Mouse (Mus musculus) thymus, postnatal 10 days (tissue): ENCODE measurements around the gene Gm11938.
A peak's percentile ranks its signal among the peaks of the same experiment; 100 is the strongest.

Source experiments
- DNase-seq, 2 experiments: peaks; one replicate each; pipeline ENCODE4 v3.0.0; 2021; ENCODE audit warnings: low spot score in 2 of 2

Gene Gm11938

DNA sequence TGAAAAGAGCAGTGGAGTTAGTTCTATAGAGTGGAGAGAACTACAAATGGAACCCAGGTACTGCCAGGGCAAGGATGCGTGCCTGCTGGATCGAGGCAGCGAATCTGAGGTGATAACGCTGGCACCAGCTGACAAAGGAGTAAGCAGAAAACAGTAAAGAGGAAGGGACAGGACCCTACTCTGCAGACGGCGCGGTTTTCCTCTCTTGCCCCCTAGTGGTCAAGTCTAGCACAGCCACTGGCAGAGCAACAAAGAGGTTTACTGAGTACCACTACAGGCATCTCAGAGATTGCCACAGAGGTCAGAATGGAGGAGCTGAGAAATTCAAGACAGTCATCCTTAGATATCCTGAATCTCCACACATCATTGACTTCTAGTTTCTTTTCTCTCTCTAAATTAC is 29.0 kb downstream of the Gm11938 start:
- DNase-seq = peak; percentile 23 to 65

DNA sequence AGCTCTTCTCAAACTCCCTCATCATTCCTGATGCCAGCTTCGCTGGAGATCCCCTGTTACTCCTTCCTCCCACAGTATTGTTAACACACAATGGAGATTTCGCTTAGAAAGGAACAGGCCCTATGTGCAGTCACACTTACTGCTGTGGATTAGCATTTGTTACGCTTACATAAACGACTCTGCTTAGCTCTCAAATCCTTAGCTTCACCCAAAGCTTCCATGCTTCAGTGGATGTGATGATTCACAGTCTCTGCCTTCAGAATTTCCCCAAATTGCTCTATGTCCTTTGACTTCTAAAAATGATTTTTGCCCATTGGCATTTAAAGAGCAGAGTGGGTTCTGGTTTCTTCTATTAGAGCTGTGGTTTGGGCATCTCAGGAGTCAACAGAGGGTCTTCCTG is 29.9 kb downstream of the Gm11938 start:
- DNase-seq = no peak

DNA sequence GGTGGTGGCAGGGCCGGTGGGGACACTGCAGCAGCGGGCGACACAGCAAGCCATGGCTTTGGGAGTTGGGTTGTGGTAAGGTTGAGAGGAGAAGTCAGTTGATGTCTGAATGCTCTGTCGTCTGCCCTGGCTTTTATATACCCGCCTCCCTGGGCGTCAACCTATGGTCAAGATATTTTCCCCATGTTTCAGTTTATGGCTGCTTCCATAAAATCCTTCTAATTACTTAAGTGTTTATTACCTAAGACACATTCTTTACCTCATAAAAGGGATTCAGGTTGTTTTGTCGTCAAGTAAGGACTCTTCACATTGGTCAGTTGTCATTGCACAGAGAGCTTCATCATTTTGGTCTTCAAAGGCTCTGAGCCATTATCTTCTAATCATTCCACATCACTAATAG is 36.6 kb downstream of the Gm11938 start, which contains the start of gene Krtap3-1:
TSS of gene Krtap3-1 (minus strand) at position 101 of the 400 bp plus-strand sequence.
- DNase-seq = no peak

DNA sequence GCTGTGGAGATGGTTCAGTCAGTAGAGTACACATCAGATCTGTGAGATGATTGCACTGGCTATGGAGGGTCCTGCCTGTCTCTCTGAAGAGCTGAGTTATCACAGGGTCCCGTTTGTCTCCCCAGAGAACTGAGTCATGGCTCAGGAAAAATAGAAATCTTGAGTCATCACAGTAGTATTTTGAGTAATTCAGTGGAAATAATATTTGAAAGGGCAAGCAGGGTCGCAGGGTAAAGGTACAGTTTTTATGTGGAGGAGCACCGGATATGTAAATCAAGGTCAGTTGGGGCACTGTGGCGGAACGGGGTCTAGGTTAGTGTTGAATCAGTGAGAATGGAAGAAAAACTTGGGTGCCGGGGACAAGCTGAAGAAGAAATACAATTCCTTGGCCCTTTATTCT is 40.5 kb downstream of the Gm11938 start:
- no peak for DNase-seq

DNA sequence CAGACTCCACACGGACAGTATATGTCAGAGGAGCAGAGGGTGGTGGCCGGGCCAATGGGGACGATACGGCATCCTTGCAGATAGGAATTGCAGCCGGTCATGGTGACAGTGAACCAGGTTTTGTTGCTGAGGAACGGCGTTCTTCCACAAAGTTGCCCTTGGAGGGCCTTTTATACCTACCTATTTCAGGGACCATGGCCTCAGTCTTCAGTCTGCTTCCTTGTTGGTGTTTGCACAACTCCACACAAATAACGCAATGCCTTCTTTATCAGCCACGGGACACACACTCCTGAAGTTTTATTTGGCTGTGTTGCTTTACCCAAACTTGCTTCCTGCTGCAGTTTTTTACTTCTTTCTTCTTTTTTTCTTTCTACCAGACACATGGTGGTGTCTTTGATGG is 43.7 kb downstream of the Gm11938 start, which contains the start of gene Gm11939:
TSS of gene Gm11939 (minus strand) at position 101 of the 400 bp plus-strand sequence.
- no peak for DNase-seq

DNA sequence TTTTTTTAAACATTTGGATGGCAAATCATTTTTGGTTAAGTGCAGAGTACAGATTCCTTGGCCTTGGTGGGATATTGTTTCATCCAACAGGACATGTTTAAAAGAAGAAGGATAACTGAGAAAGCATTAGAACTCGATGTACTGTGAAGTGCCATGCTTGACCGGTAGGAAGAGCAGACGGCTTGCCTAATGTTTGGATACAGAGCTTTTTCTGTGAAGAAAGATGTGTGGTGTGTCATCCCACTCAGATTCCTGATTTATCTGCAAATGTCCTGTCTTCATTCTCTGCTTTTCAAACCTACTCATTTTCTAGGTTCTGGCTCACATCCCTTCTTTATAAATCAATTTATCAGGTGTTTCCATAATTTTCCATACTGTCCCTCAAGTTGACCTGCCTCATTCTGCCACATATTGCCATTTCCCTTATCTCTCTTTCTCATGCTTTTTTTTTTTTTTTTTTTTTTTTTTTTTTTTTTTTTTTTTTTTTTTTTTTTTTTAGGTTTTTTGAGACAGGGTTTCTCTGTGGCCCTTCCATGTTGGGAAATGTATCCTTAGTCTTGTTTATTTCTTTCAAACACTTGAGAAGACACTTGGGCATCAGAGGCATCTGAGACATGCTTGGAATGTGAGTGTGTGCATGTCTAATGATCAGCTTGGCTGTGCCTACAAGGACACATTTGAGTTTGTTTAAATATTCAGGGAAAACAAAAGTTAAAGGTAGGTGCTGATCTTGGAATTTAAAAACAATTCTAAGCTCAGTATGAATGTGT is 44.9 kb downstream of the Gm11938 start:
- DNase-seq = no peak

DNA sequence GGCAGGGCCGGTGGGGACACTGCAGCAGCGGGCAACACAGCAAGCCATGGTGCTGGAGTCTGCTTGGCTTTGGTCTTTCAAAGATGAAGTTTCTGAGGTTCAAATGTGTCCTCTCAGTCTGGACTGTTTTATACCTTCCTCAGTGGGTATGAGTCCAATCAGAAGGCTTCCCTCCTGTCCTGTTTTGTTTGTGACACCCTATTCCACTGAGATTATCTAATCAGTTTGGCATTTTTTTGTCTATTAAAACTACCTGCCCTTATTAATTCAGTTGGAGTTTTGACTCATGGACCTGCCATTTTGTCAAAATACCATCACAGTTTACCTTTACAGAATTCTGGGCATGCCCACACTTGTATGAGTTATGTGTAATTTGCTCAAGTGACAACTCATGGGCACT is 46.4 kb downstream of the Gm11938 start, which contains the start of gene Krtap3-2:
TSS of gene Krtap3-2 (minus strand) at position 101 of the 400 bp plus-strand sequence.
- DNase-seq = no peak

DNA sequence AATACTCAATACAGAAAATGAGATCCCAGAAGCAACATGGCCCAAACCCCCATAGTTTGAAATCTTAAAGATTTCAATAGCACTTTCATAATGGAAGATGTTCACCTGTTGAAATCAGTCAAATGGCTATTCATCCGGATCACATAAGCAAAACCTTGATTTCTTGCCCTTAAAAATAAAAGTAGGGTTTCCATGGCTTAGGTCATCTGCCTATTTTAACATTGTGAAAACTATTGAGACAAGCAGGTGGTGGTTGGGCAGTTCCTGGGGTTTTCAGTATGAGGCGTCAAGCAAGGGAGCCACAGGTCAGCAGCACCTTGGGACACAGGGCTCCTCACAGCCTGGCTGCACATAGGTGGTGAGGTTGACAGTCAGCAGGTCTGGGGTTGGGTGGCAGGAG is 46.9 kb downstream of the Gm11938 start:
- no peak for DNase-seq
